Mouse (Mus musculus) cerebellum, adult 11-12 months (tissue): ENCODE results near the gene Fbxw21.
"Not testable (repeated sequence)": the region's sequence is repeated elsewhere in the genome, so short reads cannot be mapped to it uniquely, and the experiment has no call there.

Source experiments
- DNase-seq: peaks from one replicate; pipeline ENCODE4 v3.0.0; 2022

Gene Fbxw21

DNA sequence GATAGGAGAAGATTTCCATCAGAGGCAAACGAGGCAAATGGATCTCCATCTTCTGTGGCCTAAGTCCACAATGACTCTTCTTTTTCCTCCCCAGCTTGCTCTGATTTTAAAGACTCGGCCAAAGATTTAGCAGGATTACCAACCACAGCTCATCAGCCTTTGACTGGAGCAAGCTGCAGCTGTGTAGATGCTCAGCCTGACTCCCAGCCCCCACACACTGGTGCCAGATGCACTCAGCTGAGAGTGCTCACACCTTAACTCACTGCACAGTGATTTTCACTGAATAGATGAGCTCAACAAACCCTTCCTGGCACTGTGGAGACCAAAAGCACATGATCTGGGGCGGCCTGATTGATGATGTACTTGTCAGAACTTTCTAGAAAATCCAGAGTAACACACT is at the start of gene Fbxw21:
Gene Fbxw21, minus strand, starts transcription at position 101 of the 400 bp plus-strand sequence.
- DNase-seq, result no peak

DNA sequence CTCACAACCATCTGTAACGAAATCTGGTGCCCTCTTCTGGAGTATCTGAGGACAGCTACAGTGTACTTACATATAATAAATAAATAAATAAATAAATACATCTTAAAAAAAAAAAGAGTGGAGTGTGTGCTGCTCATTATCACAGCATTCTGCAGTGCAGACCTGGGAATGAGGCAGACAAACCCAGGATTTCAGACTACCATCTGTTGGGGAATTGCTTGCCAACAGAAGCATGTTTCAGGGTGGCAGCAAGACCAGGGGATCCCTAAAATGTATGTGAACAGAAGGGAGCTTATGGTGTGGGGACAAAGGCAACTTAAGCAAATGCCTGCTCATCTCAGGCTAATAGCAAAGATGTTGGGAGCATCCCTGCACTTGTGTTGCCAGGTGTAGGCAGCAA is 39.5 kb upstream of the Fbxw21 start:
- DNase-seq, result not testable (repeated sequence)

DNA sequence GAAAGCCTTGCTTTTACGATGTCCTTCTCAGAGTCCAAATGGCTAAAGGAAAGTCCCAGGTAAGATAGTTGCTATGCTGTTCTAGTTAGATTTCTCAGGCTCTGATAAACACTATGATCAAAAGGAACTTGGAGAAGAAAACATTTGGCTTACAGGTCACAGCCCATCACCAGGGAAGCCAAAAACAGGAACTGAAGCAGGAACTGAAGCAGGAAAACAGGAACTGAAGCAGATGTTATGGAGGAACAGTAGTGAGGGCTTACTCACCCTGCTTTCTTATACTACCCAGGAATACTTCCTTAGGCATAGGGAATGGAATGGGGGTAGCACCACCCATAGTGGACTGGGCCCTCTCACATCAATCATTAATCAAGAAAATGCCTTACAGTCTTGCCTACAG is 38.5 kb upstream of the Fbxw21 start:
- no peak for DNase-seq

DNA sequence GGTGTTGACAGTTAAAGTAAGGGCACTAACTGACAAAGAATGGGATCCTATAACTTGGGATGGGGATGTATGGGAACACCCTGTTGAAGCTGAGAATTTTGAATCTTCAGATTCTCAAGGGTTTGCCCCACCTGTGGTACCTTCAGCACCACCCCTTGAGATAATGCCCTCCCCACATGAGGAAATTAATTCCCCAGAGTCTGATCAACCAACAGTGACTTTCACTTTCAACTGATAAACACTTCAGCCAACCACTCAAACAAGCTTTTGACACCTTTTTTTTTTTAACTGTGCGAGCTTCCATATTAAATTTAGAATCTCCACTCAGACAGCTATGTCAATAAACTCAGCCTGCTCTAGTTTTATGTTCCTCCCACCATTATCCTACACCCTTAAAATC is 37.5 kb upstream of the Fbxw21 start:
- DNase-seq, result no peak

DNA sequence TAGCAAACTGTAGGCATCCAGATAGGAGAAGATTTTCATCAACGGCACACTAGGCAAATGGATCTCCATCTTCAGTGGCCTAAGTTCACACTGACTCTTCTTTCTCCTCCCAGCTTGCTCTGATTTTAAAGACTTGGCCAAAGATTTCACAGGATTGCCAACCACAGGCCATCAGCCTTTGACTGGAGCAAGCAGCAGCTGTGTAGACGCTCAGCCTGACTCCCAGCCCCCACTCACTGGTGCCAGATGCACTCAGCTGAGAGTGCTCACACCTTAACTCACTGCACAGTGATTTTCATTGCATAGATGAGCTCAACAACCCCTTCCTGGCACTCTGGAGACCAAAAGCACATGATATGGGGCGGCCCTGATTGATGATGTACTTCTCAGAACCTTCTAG is 34.0 kb upstream of the Fbxw21 start, which contains the start of gene Fbxw13:
Gene Fbxw13, minus strand, starts transcription at position 101 of the 400 bp plus-strand sequence.
- DNase-seq, result not testable (repeated sequence)

DNA sequence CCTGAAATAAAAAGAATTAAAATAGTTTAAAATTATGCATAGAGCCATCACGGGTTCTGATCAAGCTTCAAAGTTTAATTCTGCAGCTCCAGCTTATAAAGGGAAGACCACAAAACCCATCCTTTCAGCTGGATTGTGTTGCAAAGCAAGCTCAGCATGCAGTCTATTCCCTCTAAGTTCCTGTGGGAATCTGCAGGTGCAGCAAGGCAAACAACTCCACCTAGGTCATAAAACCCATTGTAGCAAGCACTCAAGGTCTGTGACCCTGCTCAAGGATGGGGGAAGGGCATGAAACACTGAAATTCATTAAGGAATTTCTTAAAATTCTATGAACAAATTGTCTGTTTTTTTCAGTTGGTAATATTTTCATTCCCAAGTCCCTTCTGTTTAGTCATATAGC is 15.4 kb upstream of the Fbxw21 start:
- DNase-seq, result no peak

DNA sequence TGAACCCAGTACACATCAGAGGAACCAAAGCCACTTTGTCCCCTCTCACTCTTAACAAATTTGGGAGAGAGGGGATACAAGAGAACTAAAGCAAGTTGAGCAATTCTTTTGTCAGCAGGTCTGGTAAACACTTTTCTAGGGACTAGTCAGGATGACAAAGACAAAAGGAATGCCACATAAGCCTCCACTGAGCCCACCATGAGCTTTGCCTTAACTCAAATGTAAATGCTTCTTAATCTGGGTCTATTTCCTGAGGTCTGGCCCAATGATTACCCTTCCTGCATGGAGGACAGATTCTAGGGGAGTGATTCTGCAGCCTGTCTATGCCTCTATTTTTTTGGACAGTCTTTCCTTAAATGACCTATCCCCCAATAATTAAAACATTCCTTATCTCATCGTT is 14.5 kb upstream of the Fbxw21 start:
- no peak for DNase-seq

DNA sequence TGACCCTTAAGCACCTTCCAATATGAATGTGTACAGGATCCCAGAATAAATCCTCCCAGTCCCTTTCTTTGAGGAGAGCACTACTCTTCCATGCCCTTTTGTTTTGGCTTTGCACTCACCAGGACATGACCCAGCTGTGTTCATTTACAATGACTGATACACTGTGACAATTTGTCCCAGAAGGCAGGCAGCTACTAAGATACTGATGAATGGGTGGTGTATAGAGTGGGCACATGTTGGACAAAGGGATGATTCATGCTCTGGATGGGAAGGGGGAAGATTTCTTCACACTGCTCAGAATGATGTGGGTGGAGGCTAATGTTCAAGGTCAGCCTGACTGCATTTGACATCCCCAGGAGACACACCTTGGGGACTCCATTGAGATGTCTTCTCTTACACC is 5.5 kb upstream of the Fbxw21 start:
- no peak for DNase-seq

DNA sequence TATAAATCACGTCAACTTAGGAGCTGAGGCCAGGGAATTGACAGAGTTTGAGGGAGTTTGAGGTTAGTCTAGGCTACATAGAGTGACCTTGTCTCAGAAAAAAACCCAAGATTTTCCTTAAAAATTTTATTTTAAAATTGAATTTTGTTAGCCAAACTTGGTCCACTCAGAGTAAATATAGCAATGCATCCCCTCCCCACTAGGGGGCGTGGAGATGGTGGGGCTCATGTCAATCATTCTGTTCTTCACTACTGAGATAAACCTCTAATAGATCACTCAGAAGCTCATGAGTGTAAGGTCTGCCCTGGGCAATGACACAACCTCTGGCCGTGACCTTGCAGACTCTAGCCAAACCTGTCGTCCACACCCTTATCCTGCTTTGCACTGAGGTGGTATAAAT is 21.4 kb downstream of the Fbxw21 start:
- not testable (repeated sequence) for DNase-seq

DNA sequence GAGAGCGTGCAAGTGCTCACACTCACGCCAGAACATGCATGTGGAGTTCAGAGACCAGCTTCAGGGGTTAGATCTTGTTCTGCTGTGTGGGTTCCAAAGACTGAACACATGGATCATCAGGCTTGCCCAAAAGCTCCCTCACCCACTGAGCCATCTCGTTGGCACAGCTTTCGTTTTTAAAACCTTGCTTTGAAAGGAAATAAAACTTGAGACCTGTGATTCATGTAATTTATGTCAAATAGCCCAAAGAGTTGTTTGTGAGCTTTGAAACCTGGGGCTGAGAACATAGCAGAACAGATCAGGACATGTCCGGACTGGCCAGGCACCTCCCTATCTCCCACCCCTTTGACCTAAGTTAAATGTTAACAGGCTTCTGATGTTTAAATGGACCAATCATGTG is 31.8 kb downstream of the Fbxw21 start:
- DNase-seq, result no peak

DNA sequence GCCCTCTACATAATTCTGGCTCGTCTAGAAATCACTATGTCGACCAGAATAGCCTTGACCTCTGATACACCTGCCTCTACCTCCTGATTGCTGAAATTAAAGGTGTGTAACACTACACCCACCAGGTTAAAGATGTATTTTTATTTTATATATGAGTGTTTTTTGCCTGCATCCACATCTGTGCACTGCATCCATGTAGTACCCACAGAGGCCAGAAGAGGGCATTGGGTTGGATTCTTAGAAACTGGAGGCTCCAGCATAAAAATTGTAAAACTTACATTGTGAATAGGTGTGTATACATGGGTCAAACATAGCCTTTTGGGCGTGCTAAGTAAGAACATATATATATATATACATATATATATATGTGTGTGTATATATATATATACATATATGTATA is 33.6 kb downstream of the Fbxw21 start:
- DNase-seq, result no peak

DNA sequence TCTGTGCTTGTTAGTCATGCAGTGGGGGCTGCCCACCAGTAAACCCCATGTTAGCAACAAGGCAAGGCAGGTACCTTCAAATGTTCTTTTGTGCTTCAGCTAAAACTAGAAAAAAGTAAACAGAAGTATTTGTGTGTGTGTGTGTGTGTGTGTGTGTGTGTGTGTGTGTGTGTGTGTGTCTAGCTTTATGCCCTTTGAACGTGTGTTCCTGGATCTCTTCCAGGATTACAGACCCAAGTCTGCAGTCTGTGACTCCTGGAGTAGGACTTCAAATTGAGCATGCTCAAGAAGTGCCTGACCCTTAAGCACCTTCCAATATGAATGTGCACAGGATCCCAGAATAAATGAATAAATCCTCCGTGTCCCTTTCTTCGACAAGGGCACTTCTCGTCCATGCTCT is 34.8 kb downstream of the Fbxw21 start:
- no peak for DNase-seq

DNA sequence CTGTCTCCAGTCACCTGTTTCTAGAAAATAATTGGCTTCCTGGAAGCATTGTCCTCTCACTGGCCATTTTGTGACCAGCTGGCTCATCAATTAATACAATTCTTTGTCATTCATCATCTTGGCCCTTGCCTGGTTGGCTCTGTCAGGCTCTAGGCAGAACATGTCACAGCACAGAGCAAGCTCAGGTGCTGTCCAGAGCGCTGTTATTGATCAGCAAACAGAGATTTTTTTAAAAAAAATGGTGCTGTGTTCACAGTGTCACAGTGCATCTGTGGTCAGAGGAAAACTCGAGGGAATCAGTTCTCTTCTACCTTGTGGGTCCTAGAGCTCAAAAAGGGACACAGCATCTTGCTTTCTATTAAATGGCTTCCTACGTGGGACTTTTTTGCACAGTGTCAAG is 36.4 kb downstream of the Fbxw21 start:
- DNase-seq, result no peak

DNA sequence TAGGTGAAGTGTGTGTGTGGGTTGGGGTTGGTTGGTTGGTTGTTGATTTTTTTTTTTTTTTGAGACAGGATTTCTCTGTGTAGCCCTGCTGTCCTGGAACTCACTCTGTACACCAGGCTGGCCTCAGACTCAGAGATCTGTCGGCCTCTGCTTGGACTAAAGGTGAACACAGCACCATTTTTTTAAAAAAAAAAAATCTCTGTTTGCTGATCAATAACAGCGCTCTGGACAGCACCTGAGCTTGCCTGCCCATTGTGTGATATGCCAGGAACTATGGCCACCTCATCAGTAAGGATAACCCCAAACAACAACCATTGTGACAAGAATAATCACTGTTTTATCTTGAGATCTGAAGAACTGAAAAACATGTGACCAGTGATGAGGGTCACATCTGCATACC is 36.8 kb downstream of the Fbxw21 start:
- DNase-seq, result no peak

DNA sequence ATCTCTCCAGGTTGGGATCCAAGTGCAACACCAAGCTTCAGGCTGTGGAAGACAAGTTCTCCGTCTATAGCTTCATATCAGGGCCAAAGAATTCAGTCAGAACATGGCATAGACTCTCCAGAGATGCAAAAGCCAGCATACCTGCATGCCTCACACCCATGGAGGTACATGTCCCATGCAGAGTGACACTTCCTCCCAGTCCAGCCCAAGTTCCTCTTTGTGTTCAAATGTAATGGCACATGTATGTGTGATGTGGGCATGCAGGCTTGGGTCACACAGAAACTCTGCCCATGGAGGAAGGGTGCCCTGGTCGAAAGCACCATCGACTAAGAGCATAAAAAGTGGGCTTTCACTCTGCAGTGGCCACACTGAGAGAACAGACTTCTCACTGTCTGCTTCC is 37.7 kb downstream of the Fbxw21 start:
- no peak for DNase-seq

DNA sequence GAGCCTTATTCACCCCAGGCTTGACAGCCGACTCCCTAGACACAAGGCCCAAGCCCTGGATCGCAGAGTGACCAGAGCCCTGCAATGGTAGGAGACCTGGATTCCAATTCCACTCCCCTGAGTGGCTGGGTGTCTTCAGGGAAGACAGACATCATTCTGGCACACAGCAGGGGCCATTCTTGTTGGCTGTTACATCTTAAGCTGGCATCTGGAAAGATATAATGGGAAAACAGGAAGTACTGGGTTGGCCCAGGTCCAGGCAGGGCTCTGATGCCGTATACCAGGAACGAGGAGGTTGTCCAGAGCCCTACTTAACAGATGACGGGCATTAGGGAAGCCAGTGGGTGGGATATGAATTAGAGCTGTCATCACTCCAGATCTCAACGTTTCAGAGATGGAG is 38.6 kb downstream of the Fbxw21 start:
- no peak for DNase-seq

DNA sequence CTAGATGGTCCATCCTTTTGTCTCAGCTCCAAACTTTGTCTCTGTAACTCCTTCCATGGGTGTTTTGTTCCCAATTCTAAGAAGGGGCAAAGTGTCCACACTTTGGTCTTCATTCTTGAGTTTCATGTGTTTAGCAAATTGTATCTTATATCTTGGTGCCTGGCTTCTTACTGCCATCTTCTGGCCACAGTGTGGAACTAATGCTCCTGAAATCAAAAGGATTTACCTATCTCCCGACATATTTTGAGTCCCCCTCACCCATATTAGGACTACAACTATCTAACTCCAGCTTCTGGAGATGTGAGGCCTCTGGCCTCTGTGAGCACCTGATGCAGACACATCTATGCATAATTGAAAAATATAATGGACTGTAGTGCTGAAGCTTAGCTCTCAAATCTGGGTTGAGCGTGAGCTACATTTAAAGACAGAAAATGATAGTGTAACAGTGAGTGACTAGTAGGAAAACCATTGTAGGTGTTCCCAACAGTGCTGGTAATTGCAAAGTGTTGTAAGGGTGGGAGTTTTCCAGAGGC is 39.2 kb downstream of the Fbxw21 start:
- DNase-seq, result no peak

DNA sequence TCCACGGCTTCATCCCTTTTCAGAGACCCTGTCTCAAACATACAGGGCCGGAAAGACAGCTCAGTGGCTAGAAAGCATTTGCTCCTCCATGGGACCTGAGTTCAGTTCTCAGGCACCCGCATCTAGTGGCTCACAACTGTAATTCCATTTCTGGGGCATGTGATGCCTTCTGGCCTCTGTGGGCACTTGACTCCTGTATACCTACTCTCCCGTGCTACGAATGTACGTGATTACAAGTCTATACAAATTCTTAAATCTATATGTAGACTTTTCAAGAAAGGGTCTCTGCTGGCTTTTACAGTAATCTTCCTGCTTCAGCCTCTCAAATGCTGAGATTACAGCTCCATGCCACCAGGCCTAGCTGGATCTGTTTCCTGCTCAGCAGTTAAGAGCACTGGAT is 40.9 kb downstream of the Fbxw21 start:
- DNase-seq, result no peak

DNA sequence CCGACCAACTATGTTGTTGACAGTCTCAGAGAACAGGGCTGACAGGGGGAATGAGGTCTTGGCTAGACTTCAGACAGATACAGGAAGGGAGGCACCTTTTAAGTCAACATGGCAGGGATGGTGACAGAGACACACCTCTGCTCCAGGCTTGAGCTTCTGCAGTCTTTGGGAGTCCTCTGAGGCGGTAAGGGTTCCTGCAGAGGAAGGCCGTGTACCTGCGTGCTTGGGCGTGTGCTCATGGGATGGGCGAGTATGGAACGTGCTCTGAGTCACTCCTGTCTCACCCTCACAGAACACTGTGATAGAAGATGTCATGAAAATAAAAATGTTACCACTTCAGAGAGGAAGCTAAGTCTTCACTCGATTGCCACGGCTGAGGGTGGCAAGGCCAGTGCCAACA is 42.3 kb downstream of the Fbxw21 start:
- no peak for DNase-seq

DNA sequence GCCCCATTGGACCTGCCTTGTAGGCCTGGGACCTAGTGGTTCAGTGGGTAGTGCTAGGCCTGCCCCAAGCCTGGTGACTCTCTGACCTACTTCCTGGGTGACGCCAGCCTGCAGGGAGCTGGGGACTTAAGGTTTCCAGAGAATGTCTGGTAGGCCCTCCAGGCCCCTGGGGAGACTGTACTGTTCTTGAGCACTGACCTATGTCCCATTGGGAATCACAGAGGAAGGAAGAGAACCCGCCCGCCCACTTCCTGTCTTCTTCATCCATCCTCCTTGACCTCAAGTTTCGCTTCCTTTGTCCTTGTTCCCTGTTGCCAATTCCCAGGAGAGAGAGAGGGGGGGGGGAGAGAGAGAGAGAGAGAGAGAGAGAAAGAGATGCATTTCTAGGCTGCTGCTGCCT is 43.7 kb downstream of the Fbxw21 start:
- no peak for DNase-seq

DNA sequence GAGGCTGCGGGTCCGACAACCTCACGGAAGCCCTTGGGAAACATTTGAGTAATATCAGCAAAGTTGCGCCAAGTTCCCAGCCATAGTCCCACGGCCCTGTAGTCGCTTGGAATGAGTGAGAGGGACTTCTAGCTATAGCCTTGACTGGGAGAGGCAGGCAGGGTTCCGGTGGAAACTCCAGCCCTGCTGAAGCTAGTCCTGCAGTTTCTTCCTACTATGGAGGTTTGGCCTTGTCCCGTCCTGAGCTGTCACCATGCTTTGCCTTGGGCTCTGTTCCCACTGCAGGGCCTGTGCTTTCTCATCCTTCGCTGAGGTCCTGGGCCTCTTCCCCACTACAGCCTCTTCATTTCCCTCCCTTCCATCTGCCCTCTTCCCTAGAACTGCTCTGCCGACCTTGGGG is 45.6 kb downstream of the Fbxw21 start:
- DNase-seq, result no peak

DNA sequence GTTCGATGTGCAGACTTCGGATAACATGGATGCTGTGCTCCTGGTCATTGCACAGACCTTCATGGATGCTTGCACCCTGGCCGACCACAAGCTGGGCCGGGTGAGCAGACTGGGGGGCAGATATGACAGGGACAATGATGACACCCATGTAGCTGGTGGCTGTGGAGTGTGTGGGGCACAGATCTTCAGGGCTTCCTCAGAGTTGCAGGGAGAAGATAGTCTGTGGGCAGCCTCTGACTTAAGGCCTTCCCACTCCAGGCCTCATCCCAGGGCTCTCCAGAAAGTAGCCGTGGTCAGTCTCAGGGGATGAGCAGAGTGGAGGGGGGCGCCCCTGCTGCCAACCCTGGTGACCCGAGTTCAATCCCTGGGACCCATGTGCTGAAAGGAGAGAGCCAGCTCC is 47.0 kb downstream of the Fbxw21 start:
- DNase-seq, result no peak

DNA sequence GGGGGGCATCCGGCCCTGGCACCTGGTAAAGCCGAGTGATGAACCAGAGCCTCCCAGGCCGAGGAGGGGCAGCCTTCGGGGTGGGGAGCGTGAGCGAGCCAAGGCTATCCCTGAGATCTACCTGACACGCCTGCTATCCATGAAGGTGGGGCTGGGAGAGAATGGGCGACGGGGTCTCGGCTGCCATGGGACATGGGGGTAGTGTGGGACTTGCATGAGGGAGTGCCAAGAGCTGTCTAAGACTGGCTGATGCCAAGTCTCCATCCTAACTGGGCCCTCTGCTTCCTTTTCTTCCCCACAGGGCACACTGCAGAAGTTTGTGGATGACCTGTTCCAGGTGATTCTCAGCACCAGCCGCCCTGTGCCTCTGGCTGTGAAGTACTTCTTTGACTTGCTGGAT is 47.6 kb downstream of the Fbxw21 start:
- DNase-seq, result no peak

DNA sequence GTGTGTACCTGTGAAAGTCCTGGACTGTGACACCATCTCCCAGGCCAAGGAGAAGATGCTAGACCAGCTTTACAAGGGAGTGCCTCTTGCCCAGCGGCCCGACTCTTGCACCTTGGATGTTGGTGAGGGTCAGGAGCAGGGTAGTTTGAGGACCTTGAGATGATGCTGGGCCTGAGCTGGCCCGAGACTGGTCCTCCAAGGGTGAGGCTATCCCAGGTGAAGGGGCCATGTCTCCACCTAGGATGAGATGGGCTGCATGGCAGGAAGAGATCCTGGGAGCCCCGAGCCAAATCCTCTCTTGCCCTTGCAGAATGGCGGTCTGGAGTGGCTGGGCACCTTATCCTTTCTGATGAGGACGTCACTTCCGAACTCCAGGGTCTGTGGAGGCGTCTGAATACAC is 48.5 kb downstream of the Fbxw21 start:
- DNase-seq, result no peak

DNA sequence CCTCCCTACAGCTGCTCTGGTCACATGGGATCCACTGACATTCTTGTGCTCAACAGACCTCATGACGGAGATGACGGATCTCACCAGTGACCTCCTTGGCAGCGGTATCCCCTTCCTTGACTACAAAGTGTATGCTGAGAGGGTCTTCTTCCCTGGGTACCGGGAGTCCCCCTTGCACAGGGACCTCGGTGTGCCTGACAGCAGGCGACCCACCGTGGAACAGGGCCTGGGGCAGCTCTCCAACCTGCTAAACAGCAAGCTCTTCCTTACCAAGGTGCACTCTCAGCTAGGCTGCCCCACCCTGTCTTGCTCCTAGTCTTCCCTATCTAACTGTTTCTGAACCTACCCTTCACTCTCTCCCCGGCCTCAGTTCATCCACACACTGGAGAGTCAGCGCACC is 50.2 kb downstream of the Fbxw21 start:
- no peak for DNase-seq

DNA sequence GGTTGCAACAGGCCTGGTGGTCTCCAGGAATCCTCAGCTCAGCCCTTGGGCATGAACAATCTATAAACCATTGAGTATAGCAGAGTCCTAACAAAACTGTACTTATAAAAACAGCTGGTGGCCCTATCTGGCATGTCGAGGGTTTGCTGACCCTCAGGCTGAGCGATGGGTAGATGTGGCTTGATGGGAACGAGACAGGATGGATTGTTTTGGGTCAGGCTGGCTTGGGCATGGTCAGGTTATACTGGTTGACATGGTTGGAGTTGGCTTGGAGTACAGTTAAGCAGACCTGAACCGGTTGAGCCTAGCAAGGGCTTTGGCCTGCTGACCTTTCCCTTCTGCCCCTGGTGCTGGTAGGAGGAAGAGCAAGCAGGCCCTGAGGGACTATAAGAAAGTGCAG is 50.7 kb downstream of the Fbxw21 start:
- DNase-seq, result no peak
